Comparison of ENCODE assay signal across 23 mouse cellular contexts in the genomic region with DNA sequence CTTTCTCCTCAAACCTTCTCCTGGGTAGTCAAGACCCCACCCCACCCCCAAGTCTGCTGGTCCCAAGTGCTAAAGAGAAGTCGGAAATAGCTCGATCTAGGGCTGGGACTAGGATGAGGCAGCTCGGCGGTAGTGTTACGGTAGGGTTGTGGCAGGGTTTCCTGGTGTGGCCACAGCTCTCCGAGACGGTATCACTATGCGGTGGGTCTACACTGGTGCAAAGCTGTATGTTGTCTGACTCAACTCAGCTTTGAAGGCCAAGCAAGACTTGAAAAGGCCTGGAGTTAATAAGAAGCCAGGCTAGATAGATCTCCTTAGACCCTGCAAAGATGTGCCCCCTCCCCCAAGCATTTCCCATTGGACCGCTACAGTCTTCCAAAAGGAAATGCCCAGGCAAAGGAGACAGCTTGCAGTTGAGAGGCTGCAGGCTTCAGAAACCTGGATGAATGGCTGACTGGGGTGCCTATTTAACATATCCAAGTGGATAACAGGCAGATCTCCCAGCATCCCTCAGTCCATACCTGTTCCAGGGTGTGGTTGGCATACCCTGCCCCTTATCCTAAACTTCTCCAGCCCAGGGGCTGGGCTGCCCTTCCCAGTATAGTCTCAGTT.
DNase-seq lines count a peak whose midpoint lies in the region; ATAC-seq and TF ChIP-seq lines count a peak whose summit lies in the region.
"Had no signal": no experiment of that assay in that cellular context is flagged by ENCODE, and none has a peak within 500 bp of the region (broad histone marks: within the 10 kb centered on the region; RNA-seq: fewer than 3 reads in every experiment).

No protein-coding gene starts in this region.

- H3K4me3 ChIP-seq in kidney, embryonic 15.5 days (replicated peaks) = no peak overlapping the region
- H3K4me3 ChIP-seq in E14TG2a.4 (replicated peaks; ENCODE audit: low read length) = peak overlapping the region; percentile 51
- H3K4me3 ChIP-seq: embryonic facial prominence, embryonic 15.5 days; heart, adult 2 months; hindbrain, embryonic 15.5 days; midbrain, embryonic 15.5 days; myocyte; neural tube, embryonic 13.5 days had no signal

- no peaks in the 10 kb centered on the region for H3K36me3 ChIP-seq in kidney, embryonic 15.5 days
- no peaks in the 10 kb centered on the region for H3K36me3 ChIP-seq in E14TG2a.4 (ENCODE audit: insufficient read depth, low read length)
- H3K36me3 ChIP-seq: embryonic facial prominence, embryonic 15.5 days; G1E; hindbrain, embryonic 15.5 days; midbrain, embryonic 15.5 days; neural tube, embryonic 13.5 days had no signal

- no peak overlapping the region for H3K4me2 ChIP-seq in kidney, embryonic 15.5 days
- H3K4me2 ChIP-seq: embryonic facial prominence, embryonic 15.5 days; hindbrain, embryonic 15.5 days; midbrain, embryonic 15.5 days; neural tube, embryonic 13.5 days had no signal

- peak; percentile 52; the same call in 1 of the 2 replicates for ATAC-seq in kidney, embryonic 15.5 days (replicated peaks; ENCODE audit: low FRiP score)
- ATAC-seq: activated CD4-positive, CD25-positive, alpha-beta regulatory T cell, adult 4 months; midbrain, embryonic 15.5 days; Patski had no signal

- TF ChIP-seq CTCF in E14TG2a.4 (conservative IDR thresholded peaks at IDR 0.05; ENCODE audit: low read length) = no peak

- H3K9me3 ChIP-seq in kidney, embryonic 15.5 days (replicated peaks) = no peaks in the 10 kb centered on the region
- peaks cover 10% of the 10 kb centered on the region for H3K9me3 ChIP-seq in E14TG2a.4 (ENCODE audit: low read length)
- H3K9me3 ChIP-seq: embryonic facial prominence, embryonic 15.5 days; hindbrain, embryonic 15.5 days; midbrain, embryonic 15.5 days; neural tube, embryonic 13.5 days had no signal

- DNase-seq in kidney, adult 18-20 months = no peak
- peak; percentile 67 for DNase-seq in ES-CJ7 (ENCODE audit: low read depth, low spot score)
- DNase-seq in induced T-regulatory cell, adult 2 months (ENCODE audit: low read depth) = peak; percentile 8
- DNase-seq in urinary bladder, adult 18-20 months (ENCODE audit: low spot score in 2 of 2) = no peak
- DNase-seq in c-Kit-positive CD71-positive TER-119-positive erythroid progenitor cells, embryonic 14.5 days (ENCODE audit: low spot score) = no peak
- DNase-seq: adrenal gland, postnatal 10 days; cerebellum, adult 8-10 months; gastrocnemius, postnatal 10 days; heart, postnatal 4 days; kidney, postnatal 25 days; layer of hippocampus, postnatal 36 days; thymus, postnatal 14 days had no signal

- 84% methylated on average over 9 of the region's 9 CpGs for WGBS in kidney, embryonic 15.5 days

- H3K27me3 ChIP-seq in kidney, embryonic 15.5 days = no peaks in the 10 kb centered on the region
- peaks cover 10% of the 10 kb centered on the region; the same call in 1 of the 2 replicates for H3K27me3 ChIP-seq in E14TG2a.4 (ENCODE audit: insufficient read depth, low read length)
- H3K27me3 ChIP-seq: embryonic facial prominence, embryonic 15.5 days; hindbrain, embryonic 15.5 days; midbrain, embryonic 15.5 days; neural tube, embryonic 13.5 days; Patski had no signal

- no peak overlapping the region for H3K9ac ChIP-seq in kidney, embryonic 15.5 days
- H3K9ac ChIP-seq: embryonic facial prominence, embryonic 15.5 days; hindbrain, embryonic 15.5 days; midbrain, embryonic 15.5 days; neural tube, embryonic 13.5 days had no signal

- peaks cover 50% of the 10 kb centered on the region for H3K4me1 ChIP-seq in kidney, embryonic 15.5 days
- peaks cover 68% of the 10 kb centered on the region for H3K4me1 ChIP-seq in E14TG2a.4 (replicated peaks; ENCODE audit: low read depth, low read length)

- 0 out of 2 replicates have a peak overlapping the region, but pooled peaks have one; percentile 22 for H3K27ac ChIP-seq in kidney, embryonic 15.5 days
- H3K27ac ChIP-seq: hindbrain, embryonic 15.5 days; midbrain, embryonic 15.5 days; neural tube, embryonic 13.5 days had no signal

Comparison
In these comparisons a context has a peak if more than half of its experiments do, and no peak if none do; other contexts are left out.
1. DNase-seq: peak in ES-CJ7 (single experiment) and induced T-regulatory cell, adult 2 months (single experiment); none in kidney, adult 18-20 months (single experiment), urinary bladder, adult 18-20 months (0 of 2) and c-Kit-positive CD71-positive TER-119-positive erythroid progenitor cells, embryonic 14.5 days (single experiment).